Mouse (Mus musculus): ENCODE results near the gene Mars.
A peak's percentile ranks its signal among the peaks of the same experiment; 100 is the strongest.

The Mars gene

DNA sequence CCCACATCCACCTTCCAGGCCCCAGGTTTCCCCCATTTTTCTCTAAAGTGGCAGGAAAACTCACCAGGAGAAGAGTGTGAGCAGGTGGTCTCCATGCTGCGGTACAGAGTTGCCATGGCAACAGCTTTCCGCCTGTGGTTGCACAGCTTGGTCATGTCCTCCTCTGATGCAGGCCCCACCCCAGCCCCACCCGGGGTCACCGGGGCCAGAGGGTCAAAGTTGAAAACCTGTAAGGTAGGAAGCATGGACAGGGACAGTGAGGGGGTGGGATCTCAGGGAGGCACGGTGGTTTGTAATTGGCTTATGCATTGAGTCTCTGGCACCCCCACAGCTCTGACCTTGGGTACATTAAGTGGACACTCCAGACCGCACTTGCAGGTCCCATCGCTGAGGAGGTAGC is 24.9 kb downstream of the Mars start:
- peak; percentile 44 for DNase-seq

DNA sequence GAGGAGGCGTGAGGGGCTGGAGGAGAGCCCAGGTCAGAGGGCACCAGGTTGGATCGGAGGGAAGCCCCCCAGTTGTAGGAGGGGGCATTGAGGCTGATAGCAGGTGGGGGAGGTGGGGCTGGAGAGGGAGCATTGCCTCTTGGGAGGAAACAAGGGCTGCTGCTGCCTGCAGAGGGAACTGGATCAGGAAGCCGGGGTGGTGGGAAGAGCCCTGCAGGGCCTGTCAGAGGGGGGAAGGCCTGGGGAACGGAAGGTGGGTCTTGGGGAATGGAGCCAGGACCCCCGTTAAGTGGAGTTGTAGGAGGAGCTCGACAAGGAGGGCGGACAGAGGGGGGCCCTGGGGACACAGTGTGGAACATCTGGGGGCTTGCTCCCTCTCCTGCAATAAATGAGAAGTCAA is 25.4 kb downstream of the Mars start:
- no peak for DNase-seq

DNA sequence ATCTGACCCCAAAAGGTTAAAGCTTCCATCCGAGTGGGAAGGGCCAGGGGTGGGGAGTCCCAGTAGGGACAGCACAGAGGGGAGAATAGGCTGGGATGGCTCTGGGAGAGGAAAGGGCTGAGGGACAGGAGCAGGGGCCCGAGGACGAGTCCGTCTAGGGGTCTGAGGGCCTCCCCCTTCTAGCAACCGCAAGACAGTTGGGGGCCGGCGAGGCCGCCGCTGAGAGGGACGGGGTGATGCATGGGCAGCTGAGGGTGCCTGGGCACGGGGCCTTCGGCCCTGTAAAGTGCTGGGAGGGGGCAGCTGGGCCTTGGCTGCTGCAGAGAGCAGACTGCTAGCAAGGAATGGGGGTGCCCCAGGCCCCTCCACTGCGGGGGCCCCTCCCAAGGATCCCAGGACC is 25.9 kb downstream of the Mars start:
- DNase-seq: no peak

DNA sequence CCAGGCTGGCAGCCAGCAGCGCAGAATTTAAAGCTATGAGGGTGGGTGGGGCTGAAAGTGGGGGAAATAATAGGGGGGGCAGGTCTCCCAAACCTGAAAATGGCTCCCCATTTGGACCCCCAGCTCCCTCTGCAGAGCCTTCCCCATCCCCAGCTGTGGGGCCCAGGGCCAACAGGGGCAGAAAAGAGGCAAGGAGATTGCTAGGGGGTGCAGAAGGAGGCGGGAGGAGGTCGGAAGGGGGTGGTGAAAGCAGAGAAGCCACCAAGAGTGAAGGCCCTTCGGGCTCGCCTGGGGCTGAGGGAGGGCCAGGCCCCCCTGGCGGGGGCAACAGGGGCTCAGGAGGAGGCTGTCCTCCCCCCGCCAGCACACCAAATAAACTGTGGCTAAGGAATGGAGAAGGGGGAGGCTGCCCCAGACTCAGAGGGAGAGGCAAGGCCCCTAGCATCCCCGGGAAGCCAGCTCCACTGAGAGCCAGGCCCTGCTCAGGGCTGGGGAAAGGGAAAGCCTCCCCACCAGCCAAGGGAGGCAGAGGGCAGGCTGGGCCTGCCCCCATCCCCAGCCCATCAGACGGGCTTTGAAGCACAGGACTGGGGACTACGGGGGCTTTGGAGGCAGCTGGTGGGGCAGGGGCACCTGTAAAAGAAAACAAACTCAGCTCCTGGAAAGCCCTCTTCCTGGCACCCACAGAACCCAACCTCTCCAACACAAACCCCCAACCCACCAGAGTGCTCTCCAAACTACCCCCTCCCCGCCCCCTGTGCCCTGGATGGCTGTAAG is 26.7 kb downstream of the Mars start:
- DNase-seq: no peak

DNA sequence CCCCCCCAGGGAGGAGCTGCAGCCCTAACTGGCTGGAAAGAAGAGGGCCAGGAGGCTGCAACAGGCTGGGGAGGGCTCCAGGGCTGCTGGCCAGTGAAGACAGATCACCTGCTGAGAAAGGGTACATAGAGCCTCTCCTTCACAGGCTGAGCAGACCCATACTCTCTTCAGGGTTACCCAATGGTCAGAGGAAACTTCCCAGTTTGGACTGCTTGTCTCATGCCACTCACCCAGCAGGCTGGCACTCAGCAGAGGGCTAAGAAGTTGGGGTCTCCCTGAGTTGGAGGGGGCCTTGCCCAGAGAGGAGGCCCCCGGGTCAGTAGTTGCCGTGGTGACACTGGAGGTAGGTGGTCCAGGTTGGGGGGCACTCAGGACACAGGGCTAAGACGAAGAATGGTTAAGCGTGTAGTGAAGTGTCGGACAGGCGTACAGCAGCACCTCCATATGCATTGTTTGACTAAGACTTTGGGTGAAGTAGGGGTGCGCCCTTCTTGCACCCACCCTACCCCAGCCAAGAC is 27.4 kb downstream of the Mars start:
- no peak for DNase-seq

DNA sequence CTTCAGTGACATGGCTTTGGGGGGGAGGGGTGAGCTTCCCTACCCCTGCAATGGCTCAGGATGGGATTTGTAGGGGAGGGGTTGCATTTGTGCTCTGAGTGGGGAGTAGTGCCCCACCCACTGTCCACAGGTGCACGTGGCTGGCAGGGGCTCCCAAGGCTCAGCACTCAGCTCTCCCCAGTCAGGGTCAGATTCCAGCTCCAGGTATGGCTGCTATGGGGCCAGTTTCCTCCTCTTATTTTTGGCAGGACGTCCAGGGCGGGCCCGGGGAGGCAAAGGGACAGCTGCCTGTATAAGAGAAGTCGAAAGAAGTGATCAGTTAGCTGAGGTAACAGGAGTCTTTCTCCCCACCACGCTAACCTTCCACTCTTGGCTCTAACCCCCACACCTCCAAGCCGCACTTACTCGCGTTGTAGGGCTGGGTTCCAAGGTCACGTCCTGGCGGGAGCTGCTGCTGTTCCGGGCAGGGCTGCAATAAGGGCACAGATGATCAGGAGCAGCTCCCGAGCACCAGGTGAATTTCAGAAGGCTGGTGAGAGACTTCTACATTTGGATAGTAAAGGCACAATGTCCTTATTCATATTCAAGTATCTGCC is 28.9 kb downstream of the Mars start:
- DNase-seq: no peak

DNA sequence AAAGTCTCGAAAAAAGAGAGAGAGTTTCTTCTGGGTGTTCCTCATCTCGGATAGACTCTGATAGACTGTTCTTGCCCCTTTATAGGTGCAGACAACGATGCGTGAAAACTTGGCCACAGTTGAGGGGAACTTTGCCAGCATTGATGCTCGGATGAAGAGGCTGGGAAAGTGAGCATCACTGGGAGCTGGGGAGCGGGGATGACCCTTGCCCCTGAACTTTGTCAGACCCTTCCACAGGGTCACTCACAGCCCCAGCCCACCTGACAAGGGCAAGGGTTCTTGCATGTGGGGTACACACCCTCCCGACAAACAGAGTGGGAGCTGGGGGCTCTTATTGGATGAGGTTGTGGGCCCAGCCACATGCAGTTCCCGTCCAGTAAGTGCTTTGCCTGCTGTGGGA is 30.3 kb downstream of the Mars start:
- DNase-seq: no peak

DNA sequence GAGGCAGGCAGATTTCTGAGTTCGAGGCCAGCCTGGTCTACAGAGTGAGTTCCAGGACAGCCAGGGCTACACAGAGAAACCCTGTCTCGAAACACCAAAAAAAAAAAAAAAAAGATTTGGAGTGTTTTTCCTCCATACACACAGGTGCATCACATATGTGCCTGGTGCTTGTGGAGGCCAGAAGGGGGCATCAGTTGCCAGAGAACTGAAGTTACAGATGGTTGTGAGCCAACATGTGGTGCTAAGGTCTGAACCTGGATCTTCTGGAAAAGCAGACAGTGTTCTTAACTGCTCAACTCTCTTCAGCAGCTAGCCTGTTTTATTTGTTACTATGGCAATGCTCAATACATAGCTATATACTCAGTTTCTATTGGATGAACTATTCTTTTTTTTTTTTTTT is 31.9 kb downstream of the Mars start:
- DNase-seq: no peak

DNA sequence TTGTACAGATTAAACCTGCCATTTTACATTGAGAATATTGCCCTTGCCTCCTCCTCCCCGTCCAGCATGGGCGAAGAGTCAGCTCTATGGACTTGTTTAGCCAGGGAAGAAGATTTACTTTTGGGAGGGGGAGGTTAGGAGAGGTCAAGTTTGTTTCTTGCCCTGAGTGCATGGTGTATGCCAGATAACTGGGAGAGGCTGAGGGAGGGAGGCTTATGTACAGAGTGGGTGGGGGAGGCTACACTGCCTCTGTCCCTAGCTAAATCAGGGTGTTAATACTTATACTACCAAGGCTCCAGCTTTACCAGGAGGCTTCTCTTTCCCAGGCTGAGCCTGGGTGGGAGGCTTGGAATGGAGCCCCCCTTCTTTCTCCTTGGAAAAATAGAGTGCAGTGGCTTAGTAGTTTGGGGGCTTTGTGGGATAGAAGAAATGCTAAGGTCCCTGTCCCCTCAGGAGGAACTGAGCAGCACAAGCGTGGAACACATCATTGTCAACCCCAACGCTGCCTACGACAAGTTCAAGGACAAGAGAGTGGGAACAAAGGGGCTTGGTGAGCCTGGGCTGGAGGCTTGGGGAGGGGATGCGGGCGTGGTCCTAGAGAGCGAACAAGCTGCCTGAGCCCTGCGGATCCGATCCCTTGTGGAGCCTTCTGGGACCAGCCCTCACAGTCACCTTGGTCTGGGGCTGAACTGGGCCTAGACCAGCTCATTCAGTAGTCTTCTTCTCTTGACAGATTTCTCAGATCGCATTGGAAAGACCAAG is 37.1 kb downstream of the Mars start:
- no peak for DNase-seq

DNA sequence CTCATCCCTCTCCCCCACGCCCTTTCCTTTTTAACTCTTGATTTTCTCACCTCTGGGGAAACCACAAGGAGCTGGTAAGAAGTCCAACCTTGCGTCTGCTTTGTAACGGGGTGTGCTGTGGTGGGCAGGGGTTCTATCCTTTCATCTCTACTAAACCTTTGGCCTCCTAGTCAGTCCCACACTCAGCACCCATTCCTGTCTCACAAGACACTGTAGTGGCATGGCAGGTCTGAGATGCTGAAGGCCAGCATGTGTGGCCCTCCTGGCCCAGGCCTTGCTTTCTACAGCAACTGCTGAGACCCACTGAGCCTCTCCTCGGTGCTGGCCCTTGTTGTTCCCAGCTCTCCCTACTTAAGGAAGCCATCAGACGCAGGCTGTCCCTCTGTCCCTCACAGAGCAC is 39.2 kb downstream of the Mars start:
- no peak for DNase-seq

DNA sequence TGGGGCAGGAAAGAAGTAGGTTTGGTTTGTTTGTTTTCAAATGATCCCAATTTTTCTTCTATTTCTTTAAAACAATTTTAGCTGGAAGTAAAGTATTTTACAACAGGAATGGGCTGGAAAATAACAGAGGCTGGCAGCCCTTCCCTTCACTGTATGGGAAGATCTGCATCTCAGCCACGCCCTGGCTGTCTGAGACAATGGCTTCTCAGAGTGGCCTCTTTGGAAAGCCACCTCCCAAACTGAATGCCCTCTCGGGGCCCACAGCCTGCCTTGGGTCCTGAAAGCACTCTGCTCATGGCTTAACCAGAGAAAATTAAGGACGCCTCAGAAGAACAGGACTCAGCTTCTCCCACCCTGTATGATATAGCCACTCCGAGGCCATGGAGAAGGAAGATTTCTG is 41.7 kb downstream of the Mars start:
- no peak for DNase-seq

DNA sequence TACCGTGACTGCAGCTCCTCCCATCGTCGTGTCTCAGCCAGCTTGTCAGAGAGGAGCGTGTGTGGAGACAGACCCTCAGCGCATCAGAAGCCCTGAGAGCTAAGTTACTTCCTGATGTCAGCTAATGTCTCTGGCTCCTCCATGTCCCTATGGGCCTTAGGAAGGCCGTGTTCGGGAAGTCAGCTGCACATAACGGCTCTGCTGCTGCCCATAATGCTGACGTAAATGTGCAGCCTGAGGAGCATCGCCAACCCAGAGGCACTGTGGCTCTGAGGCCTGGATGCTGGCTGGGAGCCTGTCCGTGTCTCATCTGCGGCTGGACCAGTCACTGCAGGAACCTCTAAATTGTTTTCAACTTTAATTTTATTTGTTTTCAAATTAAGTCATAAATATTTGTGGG is 42.5 kb downstream of the Mars start:
- DNase-seq: no peak

DNA sequence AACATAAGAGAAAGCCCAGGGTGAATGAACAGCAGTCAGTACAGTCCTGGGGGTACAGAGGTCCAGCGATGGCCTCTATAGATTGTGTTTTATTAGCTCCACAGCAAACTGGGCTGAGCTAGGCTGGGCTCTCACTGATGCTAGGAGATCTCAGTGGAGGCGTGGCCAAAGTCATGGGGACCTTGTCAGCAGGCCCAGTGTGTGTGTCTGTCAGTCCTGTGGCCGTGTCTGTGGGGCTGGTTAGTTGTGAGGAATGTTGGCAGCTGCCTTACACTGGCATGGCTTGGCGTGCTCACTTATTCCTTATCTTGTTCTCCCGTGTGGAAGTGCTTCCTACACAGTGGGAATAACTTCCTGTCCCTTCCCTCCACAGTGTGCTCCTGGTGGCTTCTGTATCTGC is 43.2 kb downstream of the Mars start:
- DNase-seq: peak; percentile 43

DNA sequence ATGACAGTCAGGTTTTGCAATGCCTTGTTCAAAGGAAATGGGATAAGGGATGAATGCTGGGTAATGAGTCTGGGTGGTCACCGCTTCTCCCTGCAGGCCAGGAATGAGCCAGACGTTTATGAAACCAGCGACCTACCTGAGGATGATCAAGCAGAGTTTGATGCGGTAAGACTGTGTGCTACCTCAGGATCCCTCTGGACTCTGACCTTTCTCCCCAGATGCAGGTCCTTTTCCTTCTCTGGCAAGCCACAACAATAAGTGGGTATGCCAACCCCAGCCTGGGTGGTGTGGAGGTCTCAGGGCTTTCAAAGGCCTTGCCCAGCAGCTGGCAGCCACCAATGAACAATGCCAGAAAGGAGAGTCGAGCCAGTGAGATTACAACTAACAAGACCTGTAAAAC is 44.3 kb downstream of the Mars start:
- no peak for DNase-seq

DNA sequence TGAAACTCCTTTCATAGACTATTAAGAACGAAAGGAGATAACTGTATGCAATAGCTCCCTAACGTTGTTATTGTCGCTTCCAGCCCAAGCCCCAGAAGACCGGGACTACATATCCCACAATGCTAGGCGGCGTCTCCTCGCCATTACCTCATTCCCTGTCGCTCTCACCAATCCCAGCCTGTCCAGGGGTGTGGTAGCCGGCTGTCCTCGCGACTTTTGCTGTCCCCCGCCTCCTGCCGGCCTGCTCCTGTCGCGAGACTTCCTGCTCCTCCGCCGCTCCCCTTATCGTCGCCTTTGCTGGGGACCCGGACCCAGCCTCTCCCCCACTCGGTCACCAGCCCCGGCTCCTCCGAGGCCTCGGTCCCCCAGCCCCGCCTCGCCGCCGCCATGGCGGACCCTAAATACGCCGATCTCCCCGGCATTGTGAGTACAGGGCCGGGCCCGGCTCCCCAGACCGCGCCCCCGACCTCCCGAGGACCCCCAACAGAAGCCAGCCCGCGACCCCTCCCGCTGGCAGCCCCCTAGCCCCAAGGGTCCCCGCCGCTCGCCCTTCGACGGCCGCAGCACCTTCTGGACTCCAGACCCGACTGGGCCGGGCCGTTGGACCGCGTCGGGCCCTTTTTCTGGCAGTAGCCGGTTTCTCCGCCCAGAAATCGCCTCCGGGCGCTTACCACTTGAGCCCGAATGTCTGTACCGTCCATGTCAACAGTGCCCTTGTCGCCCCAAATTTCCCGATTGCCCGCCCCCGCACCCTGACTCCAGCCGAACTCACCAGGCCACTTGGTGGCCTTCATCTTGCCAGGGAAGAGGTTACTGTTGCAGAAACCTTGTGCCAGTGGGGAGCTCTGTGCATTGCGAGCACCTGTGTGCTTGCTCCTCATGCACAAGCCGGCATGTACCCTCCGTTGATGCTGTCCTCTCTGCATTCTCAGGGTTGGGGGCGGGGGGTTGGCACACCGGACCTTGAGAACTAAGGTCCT is 45.2 kb downstream of the Mars start, which contains the start of gene Dctn2:
Gene Dctn2 (plus strand): TSS at position 257 of the 980 bp plus-strand sequence.
- DNase-seq: peak; percentile 97

DNA sequence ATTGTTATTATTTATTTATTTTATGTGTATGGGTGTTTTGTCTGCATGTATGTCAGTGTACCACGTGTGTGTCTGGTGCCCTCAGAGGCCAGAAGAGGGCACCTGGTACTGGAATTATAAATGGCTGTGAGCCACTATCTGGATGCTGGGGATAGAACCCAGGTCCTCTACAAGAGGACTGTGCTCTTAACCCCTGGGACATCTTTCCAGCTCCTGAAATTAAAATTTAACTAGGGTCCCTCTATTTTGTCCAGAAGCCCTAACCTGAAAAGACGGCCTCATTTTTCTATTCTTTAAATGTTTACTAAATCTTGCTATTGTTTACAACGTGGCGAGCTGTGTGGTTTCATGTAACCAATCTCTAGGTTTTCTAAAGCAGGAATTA is 45.9 kb downstream of the Mars start:
- DNase-seq: no peak

DNA sequence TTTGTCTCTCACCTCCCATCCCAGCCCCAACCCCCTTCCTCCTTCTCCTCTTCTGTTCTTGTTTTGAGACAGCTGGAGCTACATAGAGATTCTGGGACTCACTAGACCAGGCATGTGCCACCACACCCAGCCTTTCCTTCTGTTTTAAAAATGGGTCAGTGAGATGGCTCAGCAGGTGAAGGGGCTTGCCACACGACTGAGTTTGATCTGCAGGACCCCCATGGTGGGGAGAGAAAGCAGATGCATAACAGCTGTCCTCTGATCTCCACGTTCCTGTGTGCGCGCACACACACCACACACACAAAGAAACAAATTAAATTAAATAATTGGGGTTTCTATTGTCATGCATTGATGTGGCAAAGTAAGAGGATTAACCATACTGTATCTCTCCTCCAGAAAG is 46.6 kb downstream of the Mars start:
- DNase-seq: no peak

DNA sequence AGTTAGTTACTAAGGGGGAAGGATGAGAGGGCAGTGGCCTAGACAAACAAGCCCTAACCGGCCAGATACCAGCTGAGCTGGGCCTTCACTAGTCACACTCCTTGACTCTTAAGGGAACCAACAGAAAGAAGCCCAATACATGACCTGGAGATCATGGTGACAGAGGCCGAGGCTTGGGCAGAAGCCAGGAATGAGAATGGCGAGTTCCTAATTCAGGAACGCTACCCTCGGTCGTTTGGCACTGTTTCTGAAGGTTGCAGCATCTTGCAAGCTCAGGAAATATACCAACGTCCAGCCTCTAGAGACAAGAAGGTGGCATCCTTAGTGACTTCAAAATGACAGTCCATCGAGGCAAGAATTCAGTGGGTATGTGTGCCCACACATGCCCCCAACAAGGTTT is 47.2 kb downstream of the Mars start:
- no peak for DNase-seq

DNA sequence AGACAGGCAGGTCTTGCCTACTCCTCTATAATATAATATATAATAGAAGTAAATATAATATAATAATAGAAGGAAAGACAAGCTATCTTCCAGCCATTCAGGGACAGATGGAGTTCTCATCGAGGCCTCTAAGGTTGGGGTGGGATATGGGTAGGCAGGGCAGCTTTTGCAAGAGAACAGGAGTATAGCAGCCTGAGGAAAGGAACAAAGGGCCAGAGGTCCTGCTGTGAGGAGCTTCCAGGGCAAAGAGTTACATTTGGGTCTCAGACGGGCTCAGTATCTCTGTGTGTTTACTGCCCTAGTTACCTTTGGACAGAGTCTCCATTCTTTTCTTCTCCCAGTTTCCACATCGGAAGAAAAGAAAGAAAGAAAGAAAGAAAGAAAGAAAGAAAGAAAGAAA is 48.0 kb downstream of the Mars start:
- no peak for DNase-seq

DNA sequence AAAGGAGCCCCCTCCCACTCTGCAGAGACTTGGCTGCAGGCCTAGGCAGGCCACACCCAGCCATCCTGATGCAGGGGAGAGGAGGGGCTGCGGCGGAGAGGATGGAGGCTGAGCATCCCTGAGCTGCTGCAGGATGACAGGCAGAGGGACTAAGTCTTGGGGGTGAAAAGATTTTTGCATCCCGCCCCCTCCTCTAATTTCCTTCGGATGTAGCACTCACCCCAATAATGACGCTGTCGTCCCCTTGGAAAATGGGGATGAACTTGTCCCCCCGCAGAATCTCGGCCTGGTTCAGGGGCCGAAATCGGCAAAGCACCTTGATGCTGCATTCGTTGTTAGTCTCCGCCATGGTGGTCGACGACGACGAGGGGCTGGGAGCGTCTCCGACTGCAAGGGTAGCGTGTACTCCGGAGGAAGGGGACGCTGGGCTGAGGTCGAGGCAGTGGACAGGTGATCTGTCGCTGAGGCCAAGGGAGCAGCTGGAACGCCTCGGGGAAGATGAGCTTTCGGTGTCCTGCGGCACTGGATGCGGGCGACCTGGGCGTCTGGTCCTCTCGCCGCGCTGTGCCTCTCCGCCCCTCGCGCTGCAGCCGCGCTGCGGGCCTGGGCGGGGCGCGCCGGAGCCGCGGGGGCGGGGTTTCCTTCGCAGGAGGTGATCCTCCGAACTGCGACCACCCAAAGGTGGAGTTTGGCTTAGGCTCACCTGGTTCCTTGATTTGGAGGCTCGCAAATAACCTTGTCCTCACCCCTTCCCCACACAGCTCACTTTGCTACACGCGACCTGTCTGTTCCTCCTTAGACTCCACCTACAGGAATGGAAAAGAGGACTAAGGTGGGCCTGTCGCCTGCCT is 48.8 kb downstream of the Mars start, which contains the start of gene Kif5a:
Gene Kif5a (minus strand): TSS at position 801 of the 851 bp plus-strand sequence.
- DNase-seq: peak; percentile 56

Data from liver (tissue).